Mouse (Mus musculus): ENCODE data around the gene Rcan3. TPM values are rescaled to one million over a fixed set of nuclear protein-coding genes. Genes with fewer than 3 reads are reported as not detected.

Gene Rcan3
- total and polyA plus RNA-seq, 3 experiments = 7.8 to 7.9 TPM; not detected in 1

DNA sequence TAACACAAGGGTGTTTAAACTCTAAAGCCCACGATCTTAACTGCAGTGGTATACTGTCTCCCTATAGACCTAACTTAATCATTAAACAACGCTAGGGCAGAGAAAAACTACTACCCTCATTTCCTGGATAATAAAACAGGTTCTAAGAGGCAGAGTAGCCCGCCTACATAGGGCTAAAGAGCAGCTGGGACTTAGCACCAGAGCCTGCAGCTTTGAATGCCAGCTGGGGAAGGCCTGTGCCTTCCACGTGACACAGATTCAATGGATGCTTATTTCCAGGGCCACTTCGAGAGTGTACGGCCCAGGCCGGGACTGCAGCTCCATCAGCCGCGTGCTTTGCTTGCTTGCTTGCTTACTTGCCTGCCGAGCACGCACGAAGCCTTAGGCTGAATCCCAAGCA lies 19.9 kb upstream of the Rcan3 start:
- no peak overlapping the region for H3K27ac ChIP-seq (ENCODE audit: control insufficient read depth, low read depth, low read length)
- no peak for DNase-seq (ENCODE audit: low read depth, low spot score)
- H3K4me1 ChIP-seq (ENCODE audit: control insufficient read depth in 1 of 2, insufficient read depth in 2 of 2, low read length in 2 of 2) = no peaks in the 10 kb centered on the region
- no peaks in the 10 kb centered on the region for H3K36me3 ChIP-seq (ENCODE audit: control insufficient read depth in 1 of 2, insufficient read depth in 2 of 2, low read length in 2 of 2)
- H3K9me3 ChIP-seq (replicated peaks; ENCODE audit: insufficient read depth, low read length) = no peaks in the 10 kb centered on the region
- no peak overlapping the region for H3K4me3 ChIP-seq (ENCODE audit: control insufficient read depth in 1 of 2, insufficient read depth in 1 of 2, low read depth in 2 of 2, low read length in 2 of 2)
- H3K27me3 ChIP-seq (ENCODE audit: control insufficient read depth in 1 of 2, insufficient read depth in 2 of 2, low read length in 2 of 2) = no peaks in the 10 kb centered on the region
- no peak for TF ChIP-seq MXI1 (IDR thresholded peaks at IDR 0.05; ENCODE audit: low read depth, low read length)
- TF ChIP-seq KAT2A (conservative IDR thresholded peaks at IDR 0.05; ENCODE audit: low read depth, low read length) = no peak
- TF ChIP-seq UBTF (IDR thresholded peaks at IDR 0.05; ENCODE audit: borderline replicate concordance, insufficient read depth, low read depth, low read length) = no peak
- no peak overlapping the region for H3K9ac ChIP-seq (ENCODE audit: control insufficient read depth, low read depth, low read length, poor library complexity, severe bottlenecking)
- no peaks in the 10 kb centered on the region for H3K79me2 ChIP-seq (ENCODE audit: control insufficient read depth, insufficient read depth, low read length, poor library complexity)

DNA sequence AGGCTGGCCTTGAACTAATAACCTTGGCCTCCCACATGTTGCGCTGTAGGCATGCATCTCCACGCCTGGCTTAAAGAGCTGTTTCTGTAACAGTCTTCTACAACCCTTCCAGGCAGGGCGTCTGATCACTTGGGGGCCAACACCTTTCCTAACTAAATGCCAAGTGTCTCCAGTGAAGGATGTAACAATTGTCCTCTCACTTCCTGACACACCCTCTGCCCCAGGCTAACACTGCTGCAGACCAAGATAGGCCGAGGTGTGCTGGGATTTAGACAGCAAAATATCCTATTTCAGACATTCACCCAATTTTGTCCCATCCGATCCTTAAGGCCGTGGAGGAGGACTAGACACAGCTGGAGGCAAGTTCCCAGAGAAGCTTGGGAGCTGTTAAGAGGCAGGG lies 19.5 kb upstream of the Rcan3 start:
- no peaks in the 10 kb centered on the region for H3K9me3 ChIP-seq (replicated peaks; ENCODE audit: insufficient read depth, low read length)
- no peak overlapping the region for H3K9ac ChIP-seq (ENCODE audit: control insufficient read depth, low read depth, low read length, poor library complexity, severe bottlenecking)
- H3K79me2 ChIP-seq (ENCODE audit: control insufficient read depth, insufficient read depth, low read length, poor library complexity) = no peaks in the 10 kb centered on the region
- no peaks in the 10 kb centered on the region for H3K36me3 ChIP-seq (ENCODE audit: control insufficient read depth in 1 of 2, insufficient read depth in 2 of 2, low read length in 2 of 2)
- TF ChIP-seq ZKSCAN1 (IDR thresholded peaks at IDR 0.05; ENCODE audit: low read depth, low read length) = no peak
- no peak overlapping the region for H3K27ac ChIP-seq (ENCODE audit: control insufficient read depth, low read depth, low read length)
- no peaks in the 10 kb centered on the region for H3K4me1 ChIP-seq (ENCODE audit: control insufficient read depth in 1 of 2, insufficient read depth in 2 of 2, low read length in 2 of 2)
- no peak overlapping the region for H3K4me3 ChIP-seq (ENCODE audit: control insufficient read depth in 1 of 2, insufficient read depth in 1 of 2, low read depth in 2 of 2, low read length in 2 of 2)
- DNase-seq (ENCODE audit: low read depth, low spot score) = no peak
- no peaks in the 10 kb centered on the region for H3K27me3 ChIP-seq (ENCODE audit: control insufficient read depth in 1 of 2, insufficient read depth in 2 of 2, low read length in 2 of 2)

DNA sequence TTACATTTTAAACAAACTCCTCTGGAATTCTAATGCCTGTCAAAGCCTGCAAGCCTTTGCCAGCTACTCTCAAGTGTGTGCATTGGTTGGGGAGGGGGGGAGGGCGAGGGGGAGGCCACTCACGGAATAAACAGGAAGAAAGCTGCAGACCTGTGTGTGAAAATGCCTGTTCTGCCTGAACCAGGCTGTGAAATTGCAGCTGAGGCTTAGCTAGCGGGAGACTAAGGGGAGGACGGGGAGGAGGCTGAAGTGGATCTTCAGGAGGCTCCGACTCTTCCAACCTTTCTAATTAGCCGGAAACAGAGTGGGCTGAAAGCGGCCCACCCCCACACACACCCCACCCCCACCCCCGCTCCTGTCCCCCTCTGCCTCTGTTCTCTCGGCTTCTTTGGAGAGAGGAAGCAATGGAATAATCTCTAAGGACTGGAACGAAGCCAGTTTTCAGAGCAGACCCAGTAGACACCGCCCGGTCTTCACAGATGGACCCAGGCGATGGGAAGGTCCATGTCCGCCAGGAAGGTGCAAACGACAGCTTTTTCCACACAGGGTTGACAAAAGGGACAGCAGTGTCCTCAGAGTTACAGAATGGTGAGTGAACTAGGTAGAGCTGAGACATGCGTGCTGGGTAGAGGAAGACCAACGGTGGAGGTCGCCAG lies 17.8 kb upstream of the Rcan3 start:
- H3K27ac ChIP-seq (ENCODE audit: control insufficient read depth, low read depth, low read length) = no peak overlapping the region
- no peak overlapping the region for H3K9ac ChIP-seq (ENCODE audit: control insufficient read depth, low read depth, low read length, poor library complexity, severe bottlenecking)
- H3K36me3 ChIP-seq (ENCODE audit: control insufficient read depth in 1 of 2, insufficient read depth in 2 of 2, low read length in 2 of 2) = no peaks in the 10 kb centered on the region
- no peaks in the 10 kb centered on the region for H3K79me2 ChIP-seq (ENCODE audit: control insufficient read depth, insufficient read depth, low read length, poor library complexity)
- DNase-seq (ENCODE audit: low read depth, low spot score) = no peak
- no peaks in the 10 kb centered on the region for H3K4me1 ChIP-seq (ENCODE audit: control insufficient read depth in 1 of 2, insufficient read depth in 2 of 2, low read length in 2 of 2)
- H3K4me3 ChIP-seq (ENCODE audit: control insufficient read depth in 1 of 2, insufficient read depth in 1 of 2, low read depth in 2 of 2, low read length in 2 of 2) = no peak overlapping the region
- no peak for TF ChIP-seq ETS1 (IDR thresholded peaks at IDR 0.05; ENCODE audit: low read depth, low read length)
- no peak for TF ChIP-seq MAFK (IDR thresholded peaks at IDR 0.05; ENCODE audit: borderline replicate concordance, low read depth, low read length)
- TF ChIP-seq GATA1 (IDR thresholded peaks at IDR 0.05; ENCODE audit: low read depth, low read length) = no peak
- no peak for TF ChIP-seq CHD1 (IDR thresholded peaks at IDR 0.05; ENCODE audit: low read depth, low read length)
- no peak for TF ChIP-seq POLR2A (IDR thresholded peaks at IDR 0.05; ENCODE audit: control insufficient read depth in 1 of 2, insufficient read depth in 1 of 2, low read depth in 1 of 2, low read length in 2 of 2, poor library complexity in 1 of 2)
- no peak for TF ChIP-seq MYC (IDR thresholded peaks at IDR 0.05; ENCODE audit: low read depth, low read length)
- no peak for TF ChIP-seq SMC3 (IDR thresholded peaks at IDR 0.05; ENCODE audit: low read depth, low read length)
- no peak for TF ChIP-seq RAD21 (IDR thresholded peaks at IDR 0.05; ENCODE audit: low read depth, low read length)
- TF ChIP-seq NRF1 (IDR thresholded peaks at IDR 0.05; ENCODE audit: insufficient read depth, low read depth, low read length, poor library complexity, severe bottlenecking) = no peak
- TF ChIP-seq TCF12 (IDR thresholded peaks at IDR 0.05; ENCODE audit: low read depth, low read length) = no peak
- TF ChIP-seq CHD2 (IDR thresholded peaks at IDR 0.05; ENCODE audit: low read length) = no peak
- TF ChIP-seq KAT2A (conservative IDR thresholded peaks at IDR 0.05; ENCODE audit: low read depth, low read length) = no peak
- no peak for TF ChIP-seq HCFC1 (IDR thresholded peaks at IDR 0.05; ENCODE audit: low read depth, low read length)
- H3K27me3 ChIP-seq (ENCODE audit: control insufficient read depth in 1 of 2, insufficient read depth in 2 of 2, low read length in 2 of 2) = no peaks in the 10 kb centered on the region
- no peaks in the 10 kb centered on the region for H3K9me3 ChIP-seq (replicated peaks; ENCODE audit: insufficient read depth, low read length)
